Mouse (Mus musculus) NIH3T3 (cell line): ENCODE data around the gene Onecut1.

Experiments
- DNase-seq: peaks from one replicate; pipeline ENCODE4 v3.0.0-alpha.2; 2012; ENCODE audit warnings: low read depth

The Onecut1 gene

DNA sequence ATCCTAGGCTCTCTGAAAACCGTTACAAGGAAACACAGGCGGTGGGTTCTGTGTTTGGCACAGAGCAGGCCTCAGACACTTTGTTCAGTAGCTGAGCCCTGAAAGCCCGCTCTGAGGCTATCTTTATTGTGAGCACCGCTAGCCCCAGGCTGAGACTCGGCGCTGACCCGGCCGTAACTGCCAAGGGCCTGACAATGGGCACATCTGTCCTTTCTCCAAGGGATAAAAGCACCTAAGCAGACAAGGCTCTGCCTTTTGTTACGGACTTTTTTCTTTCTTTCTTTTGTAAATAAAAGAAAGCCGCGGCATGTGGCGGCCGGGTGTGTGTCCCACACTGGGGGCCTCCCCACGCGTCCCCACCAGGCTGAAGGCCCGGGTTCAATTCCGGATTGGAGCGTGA lies 1.3 kb upstream of the Onecut1 start:
- DNase-seq = no peak

DNA sequence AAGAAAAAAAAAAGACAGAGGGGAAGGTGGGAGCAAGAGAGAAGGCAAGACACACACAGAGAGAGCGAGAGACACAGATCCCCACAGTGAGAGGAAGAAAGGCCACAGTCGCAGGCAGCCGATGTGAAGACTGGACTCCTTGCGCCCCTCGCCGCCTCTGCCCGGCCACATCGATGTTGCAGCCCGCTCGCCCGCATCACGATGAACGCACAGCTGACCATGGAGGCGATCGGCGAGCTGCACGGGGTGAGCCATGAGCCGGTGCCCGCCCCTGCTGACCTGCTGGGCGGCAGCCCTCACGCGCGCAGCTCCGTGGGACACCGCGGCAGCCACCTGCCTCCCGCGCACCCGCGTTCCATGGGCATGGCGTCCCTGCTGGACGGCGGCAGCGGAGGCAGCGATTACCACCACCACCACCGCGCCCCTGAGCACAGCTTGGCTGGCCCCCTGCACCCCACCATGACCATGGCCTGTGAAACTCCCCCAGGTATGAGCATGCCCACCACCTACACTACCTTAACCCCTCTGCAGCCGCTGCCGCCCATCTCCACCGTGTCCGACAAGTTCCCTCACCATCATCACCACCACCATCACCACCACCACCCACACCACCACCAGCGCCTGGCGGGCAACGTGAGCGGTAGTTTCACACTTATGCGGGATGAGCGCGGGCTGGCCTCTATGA lies 517 bp downstream of the Onecut1 start:
- DNase-seq = no peak

DNA sequence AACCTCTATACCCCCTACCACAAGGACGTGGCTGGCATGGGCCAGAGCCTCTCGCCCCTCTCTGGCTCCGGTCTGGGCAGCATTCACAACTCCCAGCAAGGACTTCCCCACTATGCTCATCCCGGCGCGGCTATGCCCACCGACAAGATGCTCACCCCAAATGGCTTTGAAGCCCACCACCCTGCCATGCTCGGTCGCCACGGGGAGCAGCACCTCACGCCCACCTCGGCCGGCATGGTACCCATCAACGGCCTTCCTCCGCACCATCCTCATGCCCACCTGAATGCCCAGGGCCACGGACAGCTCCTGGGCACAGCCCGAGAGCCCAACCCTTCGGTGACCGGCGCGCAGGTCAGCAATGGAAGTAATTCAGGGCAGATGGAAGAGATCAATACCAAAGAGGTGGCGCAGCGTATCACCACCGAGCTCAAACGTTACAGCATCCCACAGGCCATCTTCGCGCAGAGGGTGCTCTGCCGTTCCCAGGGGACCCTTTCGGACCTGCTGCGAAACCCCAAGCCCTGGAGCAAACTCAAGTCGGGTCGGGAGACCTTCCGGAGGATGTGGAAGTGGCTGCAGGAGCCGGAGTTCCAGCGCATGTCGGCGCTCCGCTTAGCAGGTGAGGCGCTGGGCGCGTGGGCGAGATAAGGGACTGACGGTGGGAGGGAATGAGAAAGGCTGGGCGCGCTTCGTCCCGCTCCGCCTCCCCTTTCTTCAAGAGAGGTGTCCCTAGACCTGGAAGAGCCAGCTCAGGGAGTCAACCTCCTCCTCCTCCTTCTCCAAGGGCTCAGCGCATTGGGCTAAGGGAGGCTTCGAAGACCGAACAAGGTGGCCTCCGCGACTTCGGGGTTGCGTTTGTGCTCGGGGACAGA lies 1.3 kb downstream of the Onecut1 start:
- DNase-seq = no peak

DNA sequence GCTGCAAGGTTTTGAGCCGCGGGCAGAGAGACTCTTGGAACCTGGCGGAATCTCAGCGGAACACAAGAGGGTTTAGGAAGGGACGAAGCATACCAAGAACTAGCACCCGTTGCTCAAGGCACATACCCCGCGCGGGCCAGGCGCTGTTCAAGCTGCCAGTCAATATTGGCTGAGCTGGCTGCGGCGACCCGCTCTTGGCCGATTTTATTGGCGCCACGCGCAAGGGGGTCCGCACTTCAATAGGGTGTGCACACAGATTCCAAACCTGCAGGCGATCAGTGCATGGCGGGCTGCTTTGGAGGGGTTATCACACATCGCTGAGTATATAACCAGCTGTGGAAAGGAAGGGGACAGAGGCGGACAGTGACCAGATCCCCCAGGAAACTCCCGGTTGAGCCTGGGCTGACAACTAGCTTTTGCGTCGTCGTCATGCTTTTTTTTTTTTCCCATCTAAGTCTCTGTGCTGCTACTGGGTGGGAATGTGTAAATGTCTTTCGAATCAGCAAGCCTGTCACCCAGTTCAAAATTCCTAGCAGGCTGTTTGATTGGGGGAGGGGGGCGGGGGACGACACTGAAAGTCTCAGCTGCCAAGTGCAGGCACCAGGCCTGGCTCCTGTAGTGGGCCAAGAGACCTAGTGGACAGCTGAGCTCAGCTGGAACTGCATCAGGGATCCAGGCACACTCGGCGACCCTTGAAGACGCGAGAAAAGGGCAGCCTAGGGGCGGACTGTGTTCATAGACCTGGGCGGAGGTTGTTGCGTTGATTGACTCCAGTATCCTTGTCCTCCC lies 2.1 kb downstream of the Onecut1 start:
- DNase-seq = no peak

DNA sequence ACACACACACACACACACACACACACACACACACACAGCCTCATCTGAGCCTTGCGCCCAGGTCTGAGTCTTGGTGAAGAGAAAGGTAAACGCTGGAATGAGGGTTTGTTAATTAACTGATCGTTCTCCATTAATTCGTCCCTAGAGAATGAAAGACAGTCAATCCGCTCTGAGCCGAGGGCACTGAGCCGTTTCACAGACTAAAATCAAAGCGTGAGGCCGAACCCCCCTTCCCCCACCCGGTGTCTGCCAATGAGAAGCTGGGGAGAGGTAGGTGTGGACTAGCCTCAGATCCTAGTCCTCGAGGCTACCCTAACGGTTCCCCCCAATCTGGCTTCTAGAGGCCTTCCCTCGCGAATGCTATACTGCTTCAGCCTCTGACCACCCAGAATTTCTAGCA lies 2.8 kb downstream of the Onecut1 start:
- no peak for DNase-seq

DNA sequence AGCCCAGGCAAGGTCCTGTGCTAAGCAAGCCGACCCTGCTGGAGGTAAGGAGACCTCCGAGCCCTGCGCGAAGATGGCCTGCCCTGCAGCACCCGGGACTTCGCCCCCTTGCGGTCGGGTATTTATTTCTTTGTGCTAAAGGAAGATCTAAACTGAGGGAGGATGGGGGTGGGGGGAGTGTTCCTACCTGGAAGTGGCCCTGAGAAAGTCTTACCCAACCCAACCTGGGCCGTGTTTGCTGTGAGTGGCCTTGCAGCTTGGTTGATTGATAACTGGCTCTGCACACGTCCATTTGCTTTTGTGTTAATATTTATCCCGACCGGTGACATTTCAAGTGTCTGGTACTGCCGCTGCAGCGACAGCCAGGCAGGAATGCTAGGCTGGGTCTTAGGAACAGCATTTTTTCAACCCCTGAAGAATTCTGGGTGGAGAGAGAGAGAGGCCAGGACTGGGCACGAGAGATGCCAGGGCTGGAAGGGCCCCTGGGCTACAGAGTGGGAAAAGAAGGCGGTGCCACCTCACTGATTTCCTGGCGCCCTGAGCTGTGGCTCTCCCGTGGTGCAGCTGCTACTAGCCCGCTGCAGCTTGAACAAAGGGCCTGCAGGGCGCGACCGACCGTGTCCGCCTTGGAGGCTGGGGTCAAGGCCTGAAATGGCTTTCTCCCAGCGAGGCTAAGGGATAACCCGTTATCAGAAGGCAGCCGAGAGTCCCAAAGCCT lies 5.0 kb downstream of the Onecut1 start:
- DNase-seq = no peak

DNA sequence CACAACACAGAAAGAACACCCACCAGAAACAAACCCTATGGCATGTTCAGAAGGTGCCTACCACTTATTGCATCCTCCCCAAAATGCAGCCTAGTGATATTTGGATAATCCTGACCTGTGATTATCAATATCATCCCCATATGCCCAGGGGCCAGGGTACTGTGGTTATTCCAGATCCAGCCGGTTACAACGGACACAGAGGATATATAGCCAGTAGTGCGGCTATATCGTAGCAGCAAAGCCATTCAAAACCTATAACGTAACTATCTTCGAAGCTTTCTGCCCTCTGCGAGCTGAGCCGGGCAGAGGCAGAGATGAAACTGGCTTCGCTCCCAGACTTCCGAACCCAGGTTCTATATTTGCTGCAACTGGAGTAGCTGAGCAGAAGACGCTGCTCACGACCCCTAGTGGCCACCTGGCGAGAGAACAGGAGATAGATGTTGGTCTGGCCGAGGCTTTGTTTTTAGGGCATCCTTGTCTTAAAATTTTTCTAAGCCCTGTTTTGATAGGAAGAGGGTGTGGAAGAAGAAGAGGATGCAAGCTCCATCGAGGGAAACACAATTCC lies 6.0 kb downstream of the Onecut1 start:
- DNase-seq = peak; percentile 48

DNA sequence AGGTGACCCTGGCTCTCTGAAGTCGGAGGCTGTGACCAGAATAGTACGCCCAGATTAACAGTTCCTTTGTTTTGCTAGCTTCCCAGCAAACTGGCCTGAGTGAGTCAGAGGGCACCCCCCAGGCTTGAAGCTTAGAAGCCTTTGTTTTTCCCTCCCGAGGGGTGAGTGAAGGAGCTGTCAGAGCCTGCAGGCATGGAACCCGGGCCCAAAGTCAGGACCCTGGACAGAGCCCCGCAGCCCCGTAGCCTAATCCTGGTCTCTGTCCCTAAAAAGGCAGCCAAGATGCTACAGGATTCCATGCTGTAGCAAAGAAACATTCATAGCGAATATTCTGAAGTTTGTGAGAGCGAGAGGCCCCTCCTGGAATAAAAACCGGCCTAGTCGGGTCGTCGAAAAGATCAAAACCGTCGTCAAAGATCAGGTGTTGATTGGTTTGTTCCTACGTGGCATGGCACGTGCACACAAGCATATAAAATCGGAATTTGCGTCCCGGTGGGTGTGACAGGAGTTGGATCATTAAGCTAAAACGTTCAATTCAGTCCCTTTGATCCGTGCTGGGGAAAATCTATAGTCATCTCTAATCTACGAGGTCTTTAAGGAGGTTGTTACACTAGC lies 6.7 kb downstream of the Onecut1 start:
- DNase-seq = peak; percentile 62

DNA sequence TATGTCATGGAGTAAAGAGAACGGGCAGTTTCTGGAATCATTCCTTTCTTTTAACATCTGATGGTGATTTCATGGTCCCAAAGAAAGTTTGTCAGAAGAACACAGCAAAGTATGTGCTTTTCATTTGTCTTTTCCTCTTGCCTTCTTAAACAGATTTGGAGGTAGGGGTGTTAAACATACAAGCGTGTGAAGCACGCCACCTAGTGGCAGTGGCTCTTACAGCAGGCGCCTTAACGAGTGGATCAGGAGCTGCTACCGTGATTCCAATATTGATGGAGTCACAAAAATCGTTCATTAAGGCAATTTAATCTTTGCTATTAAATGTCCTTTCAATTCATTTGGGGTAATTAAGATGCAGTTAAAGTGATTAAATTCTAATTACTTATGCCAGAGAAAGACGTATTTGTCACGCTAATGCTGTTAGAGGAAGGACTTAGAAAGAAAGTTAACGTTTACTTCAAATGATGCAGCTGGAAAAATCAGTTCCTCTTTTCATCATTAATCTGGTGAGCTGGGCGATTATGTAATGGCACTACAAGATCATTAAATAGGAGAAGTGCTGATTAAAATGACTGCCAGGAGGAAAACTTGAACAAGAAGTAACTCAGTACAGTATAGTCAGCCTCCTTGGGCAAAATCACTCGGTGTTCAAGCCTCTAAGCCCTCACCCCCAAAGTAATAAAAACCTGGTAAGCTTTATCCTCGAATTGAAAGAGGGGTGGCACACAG lies 9.4 kb downstream of the Onecut1 start:
- DNase-seq = peak; percentile 80

DNA sequence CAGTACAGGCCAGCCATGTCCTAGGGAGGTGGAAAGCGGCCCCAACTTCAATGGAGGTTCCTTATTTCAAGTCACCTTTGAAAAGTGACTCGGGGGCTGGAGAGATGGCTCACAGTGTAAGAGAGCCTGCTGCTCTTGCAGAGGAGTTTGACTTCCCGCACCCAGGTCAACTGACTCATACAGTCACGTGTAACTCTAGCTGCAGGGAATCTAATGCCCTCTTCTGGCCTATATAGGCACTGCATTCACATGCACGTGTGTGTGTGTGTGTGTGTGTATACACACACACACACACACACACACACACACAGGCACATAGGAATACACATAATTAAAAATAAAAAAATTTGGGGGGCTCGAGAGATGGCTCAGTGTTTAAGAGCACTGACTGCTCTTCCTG lies 14.6 kb downstream of the Onecut1 start:
- DNase-seq = peak; percentile 5

DNA sequence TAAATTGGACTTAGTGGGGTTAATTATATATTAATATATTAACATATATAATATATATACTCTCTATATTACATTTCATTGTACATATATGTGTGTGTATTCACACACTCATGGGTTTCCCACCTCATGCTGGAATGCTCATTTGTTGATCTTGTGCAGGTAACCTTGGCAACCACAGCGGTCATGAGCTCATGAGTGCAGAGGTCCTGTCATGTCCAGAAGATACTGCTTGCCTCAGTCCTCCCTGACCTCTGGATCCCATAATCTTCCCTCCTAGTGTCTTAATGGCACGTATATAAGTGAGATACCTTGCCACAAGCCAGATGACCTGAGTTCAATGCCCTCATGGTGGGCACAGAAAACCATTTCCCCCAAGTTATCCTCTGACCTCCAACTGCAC lies 16.0 kb downstream of the Onecut1 start:
- DNase-seq = no peak

DNA sequence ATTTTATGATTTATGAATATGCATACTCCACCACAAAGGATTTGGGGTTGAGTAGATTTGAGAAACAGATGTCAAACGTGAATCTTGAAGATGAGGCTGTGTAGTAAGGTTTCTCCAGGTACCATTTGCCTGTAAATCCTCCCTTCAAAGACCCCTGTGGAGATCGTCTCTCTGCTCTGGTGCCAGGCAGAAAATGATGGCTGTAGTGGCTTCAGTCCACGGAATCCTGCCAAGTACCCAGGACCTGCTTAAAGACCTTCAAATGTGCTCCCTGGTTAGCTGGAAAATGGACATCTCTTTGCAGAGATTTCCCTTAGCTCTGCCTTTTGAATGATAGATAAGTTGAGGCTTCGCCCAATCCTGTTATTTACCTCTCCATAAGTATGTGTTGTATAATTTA lies 26.1 kb downstream of the Onecut1 start:
- DNase-seq = no peak

DNA sequence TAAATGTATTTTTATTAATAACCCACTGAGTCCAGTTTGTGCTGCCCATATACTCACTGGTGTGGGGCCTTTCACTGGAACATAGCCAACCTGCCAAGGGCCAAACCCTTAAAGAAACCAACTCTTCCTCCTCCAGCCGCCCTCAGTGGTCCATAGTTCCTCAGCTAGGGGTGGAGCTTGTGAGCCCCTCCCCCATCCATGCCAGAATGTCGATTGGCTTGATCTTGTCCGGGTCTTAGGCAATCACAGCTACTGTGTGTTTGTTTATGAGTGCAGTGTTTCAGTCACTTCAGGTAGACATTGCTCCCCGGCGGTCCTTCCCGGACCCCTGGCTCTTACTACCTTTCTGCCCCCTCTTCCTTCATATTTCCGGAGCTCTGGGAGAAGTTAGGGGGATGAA lies 35.0 kb downstream of the Onecut1 start:
- no peak for DNase-seq

DNA sequence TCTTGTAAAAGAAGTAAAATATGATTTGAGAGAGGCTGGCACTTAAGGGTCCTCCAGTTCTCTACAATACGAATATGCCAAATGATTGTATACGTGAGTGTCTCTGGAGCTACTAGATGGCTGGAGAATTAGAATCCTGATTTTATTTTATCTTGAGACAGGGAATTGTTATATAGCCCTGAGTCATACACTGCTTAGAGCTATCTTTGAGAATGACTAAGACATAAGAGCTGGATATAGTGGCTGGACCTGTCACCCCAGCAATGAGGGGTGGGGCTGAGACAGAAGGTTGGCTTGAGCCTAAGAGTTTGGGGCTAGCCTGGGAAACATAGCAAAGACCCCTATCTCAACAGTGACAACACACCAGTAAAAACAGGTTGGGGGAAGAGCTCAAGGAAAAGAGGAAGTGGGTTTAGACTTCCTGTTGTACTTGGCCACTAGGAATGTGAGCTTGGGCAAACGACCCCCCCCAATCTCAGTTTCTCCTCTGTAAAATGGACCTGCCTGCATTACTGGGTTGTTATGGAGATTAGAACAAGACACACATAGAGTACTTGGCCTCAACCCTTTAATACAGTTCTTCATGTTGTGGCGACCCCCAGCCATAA lies 35.8 kb downstream of the Onecut1 start:
- no peak for DNase-seq

DNA sequence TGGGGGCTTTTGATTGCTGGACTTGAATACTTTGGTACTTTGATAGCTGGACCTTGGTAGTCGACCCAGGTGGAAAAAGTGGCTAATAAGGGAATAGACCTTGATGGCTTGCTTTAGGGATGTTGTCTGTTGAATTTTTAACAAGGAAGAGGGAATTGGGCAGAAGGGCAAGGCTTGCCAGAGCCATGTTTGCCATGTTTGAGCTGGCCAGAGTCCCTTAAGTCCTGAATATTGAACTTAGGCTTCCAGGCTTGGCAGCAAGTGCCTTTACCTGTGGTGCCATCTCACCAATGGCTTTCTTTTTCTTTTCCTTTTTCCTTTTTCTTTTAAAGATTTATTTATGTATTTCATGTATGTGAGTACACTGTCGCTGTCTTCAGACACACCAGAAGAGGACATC lies 38.4 kb downstream of the Onecut1 start:
- DNase-seq = no peak

DNA sequence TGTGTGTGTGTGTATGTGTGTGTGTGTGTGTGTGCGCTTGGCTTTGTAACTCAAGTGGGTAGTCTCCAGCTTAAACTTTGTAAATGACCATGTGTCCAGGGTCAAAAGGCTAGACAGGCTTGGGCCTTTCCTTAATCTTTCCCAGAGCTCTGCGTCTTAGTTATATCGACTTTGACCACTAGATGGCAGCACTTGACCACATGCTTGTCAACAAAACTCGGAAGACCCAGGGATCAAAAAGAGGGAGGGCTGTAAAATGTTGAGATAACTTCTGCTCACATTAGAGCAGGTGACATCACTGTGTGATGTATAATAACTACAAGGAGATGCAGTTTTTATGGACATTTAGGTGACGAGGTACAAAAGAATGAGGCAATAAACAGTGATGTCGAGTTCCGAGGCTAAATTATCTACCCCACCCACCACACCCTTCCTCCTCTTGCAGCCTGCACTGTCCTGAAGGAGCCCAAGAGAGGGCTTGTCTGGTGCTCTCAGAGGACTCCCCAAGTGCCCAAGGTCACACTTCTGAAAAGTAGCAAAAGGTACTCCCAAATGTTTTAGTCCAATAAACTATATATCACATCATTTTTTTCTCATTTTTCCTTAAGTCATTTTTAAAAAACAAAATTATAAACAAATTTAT lies 43.3 kb downstream of the Onecut1 start:
- peak; percentile 81 for DNase-seq

DNA sequence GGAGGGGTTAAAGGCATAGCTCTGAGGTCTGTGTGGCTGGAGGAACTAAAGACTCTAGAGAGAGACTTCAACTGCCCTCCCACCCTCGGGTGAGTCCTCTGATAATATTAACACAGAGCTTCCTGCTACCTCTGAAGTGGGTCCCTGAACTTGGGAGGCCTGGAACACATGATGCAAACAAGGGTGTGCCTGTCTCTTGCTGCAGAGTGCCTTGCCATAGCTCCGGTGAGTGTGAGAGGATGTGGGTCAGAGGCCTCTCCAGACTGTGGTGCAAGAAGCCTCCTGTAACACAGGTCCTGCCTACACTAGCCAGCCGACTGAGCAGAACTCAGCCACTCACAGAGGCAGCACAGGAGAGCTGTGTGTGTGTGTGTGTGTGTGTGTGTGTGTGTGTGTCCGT lies 45.2 kb downstream of the Onecut1 start:
- DNase-seq = peak; percentile 10

DNA sequence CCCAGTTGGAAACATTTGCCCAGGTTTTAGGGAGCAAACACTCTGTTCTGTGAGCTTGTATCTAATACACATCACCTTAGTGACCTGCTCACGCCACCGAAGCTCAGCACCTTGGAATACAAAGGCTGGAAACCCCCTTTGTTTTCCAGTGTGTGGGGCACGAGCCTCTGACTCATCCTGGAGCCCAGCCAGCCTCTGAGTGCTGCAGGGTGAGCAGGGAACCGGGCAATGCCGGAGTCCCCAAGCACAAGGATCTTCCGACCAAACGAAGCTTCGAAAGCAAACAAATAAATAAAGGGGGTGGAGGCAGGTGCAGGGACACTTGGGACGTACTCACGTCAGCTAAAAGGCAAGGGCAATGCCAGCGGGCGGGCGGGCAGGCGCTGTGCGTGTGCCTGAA lies 47.5 kb downstream of the Onecut1 start:
- peak; percentile 61 for DNase-seq

DNA sequence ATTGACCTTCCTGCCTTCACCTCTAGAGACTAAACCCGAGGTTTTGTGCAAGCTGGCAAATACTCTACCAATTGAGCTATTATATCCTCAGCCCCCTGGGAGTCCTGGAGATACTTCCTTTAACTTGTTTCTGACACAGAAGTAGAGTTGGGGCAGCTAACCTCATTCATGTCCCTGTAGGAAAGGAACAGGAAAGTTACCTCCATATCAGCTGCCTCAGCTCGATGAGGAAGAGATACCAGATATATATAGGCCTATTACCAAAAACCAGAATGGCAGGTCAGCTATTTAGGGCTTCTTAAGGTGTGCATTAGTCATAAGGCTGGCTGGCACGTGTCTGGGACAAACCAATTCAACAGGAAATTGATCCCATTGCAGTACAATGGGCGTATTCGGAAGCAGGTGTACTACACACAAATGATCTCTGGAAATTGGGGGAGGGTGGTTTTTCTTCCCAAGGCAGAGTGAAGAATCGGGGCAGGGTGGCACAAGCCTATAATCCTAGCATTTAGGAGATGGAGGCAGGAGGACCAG lies 48.6 kb downstream of the Onecut1 start:
- DNase-seq = no peak
